Mouse (Mus musculus) heart, postnatal 4 days (tissue): Measurements from ENCODE around the gene Opcml. TPM values are rescaled to one million over a fixed set of nuclear protein-coding genes. Genes with fewer than 3 reads are reported as not detected.

Source experiments
- DNase-seq: peaks from one replicate; pipeline ENCODE4 v3.0.0; 2021
- total RNA-seq, 2 experiments: library from RNA; stranded (reverse); gene quantifications; 2 replicates each; pipeline ENCODE4 v1.2.3; 2021

Opcml gene
- total RNA-seq, 2 experiments from 2014 or later = 0.72 to 0.83 TPM

DNA sequence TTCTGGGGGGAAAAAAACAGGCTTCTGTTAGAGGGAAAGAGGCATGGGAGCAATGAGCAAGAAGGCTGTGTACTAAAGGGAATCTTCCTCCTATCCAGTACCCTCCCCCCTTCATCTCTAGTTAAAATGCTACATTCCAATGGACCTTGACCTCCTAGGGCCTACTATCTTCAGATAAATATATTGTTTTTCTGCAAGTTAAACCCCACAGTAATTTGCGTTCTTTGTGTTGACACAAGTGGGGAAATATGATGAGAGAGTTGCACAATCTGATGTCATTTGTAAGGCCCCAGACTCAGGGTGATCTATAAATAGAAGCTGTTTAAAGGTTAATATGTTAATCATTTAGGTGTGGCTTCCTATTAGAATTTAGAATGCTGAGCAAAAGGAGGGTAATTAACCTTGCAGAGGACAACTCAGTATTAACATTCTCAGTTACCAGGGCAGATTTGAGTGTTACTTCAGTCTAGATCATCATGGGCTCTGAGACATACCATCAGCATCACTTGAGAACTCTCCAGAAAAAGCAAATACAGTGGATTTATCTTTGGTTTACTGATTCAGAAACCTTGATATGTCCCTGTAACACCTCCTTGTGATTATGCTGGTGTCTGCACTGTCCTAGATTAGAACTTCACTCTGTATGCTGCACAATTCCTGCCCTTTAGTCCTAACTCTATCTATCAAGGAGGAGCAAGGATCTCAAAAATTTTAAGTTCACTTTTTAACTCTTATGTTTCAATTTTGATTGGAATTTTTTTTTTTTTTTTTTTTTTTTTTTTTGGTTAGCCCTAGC lies 762.0 kb downstream of the Opcml start:
- DNase-seq = no peak

DNA sequence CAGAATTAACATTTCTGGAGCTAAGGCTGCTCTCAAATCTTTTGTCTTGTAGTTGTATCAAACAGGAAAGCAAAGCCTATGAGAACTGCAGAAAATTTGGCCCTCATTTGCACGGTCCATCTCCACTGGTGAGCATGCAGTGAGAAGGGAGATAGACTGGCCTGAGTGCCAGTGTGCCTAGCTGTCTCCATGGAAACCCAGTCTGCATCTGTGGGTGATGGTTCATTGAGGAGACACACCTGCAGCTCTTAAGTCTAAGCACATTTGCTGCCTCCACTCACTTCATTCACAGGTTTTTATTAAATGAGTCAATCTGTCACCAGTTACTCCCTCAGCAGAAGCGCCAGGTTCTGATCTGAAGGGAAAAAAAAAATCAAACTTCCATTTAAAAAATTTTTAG lies 768.1 kb downstream of the Opcml start:
- DNase-seq = no peak

GRCm38 (mm10) chr9:28561761-28562160 lies 771.2 kb downstream of the Opcml start:
- no peak for DNase-seq

DNA sequence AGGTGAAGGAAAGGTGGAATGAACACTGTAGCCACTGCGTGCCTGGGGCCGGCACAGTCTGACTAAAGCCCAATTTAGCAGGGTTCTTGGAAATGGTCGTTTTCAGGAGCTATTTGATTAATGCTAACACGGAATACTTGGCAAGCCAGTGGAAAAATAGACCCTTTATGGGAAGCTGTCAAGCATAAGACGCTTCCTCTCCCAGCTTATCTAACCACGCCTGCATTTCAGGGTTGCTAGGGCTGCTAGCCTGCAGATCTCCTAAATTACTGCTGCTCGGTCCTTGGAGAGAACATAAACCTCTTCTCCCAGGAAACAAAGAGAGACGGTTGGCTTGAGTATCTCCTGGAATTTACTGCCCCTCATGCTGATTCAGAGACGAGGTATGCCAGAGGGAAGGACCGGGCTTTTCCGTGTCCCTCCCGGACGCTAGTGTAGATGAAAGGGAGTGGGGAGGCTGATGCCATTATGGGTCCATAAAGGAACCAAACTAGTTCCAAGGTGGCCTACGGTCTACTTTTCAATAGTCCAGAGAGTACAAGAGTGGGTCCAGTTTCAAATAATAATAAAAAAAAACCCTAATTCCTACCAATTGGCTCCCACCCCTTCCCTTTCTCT lies 772.6 kb downstream of the Opcml start:
- no peak for DNase-seq

- DNase-seq = no peak
Observed at GRCm38 (mm10) chr9:28569041-28569522, 778.5 kb downstream of the Opcml start.

GRCm38 (mm10) chr9:28569776-28570175 lies 779.2 kb downstream of the Opcml start:
- no peak for DNase-seq

GRCm38 (mm10) chr9:28571682-28572081 lies 781.1 kb downstream of the Opcml start:
- no peak for DNase-seq

GRCm38 (mm10) chr9:28572136-28572774 lies 781.7 kb downstream of the Opcml start:
- no peak for DNase-seq

GRCm38 (mm10) chr9:28578730-28579129 lies 788.2 kb downstream of the Opcml start:
- no peak for DNase-seq

DNA sequence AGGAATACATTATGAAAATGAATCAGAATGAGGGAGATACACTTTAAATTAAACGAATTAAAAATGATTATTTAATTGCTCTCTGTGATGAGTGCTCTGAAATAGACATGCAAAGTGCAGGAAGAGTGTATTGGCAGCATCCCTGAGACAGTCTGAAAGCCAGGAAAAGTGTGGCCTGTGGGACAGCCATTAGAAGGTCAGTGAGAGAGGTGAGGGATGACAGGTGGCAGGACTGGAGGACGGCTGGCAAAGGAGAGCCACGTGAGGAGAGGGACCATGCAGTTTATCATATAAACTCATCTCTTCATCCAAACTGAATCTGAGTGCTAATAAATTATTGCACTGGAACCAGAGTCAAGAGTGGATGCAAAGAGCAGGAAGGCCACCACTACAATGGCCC lies 796.7 kb downstream of the Opcml start:
- DNase-seq = no peak

DNA sequence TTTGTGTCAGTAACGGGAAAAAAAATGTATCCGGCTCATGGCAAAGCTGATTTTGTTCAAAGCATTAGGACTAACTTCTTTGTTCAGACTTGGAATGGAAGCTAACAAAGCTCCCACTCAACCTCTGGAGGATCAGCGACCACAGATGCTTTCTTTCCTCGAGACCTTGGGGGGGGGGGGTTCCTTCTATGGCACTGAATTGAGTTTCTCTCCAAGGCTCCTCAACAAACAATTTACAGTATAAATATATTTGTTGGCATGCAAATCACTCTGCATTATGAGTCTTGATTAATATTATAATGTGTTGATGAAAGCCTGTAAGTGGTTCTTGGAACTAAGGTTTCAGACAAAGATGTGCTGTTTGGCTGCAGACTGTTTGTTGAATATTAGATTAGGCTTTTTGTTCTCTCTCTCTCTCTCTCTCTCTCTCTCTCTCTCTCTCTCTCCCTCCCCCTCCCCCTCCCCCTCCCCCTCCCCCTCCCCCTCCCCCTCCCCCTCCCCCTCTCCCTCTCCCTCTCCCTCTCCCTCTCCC lies 797.3 kb downstream of the Opcml start:
- no peak for DNase-seq

DNA sequence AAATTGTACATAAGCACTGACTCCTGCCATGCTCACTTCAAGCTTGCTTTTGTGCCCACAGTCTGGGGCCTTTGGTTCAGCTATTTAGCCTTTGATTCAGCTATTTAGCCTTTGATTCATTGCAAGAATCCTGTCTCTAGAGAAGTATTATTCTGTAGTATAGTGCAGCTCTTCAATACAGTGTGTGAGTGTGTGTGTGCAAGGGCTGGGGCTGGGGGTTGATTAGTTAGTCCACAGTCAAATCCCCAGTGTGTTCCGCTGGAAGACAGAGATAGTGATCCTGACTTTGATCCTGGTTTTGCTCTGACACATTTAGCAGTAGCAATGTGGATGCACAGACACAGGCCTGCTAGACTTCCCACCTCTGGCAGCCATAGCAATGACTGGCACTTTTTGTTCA lies 797.9 kb downstream of the Opcml start:
- no peak for DNase-seq

DNA sequence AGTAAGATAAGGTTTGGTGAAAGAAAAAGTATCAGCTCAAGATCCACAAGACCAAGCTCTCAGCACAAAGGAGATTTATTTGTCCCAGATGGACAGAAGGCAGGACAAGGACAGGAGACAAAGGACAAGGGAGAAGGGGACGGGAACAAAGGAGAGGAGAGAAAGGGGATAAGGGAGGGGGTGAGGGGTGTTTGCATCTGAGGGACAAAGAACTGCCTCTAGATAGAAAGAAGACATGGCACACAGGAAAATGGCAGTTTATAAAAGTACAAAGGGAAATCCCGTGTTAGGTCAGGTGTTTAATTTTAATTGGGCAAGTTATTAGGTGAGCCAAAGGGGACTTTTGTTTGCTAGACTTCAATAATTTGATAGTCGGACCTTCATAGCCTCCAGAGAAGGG lies 801.6 kb downstream of the Opcml start:
- DNase-seq = no peak

- DNase-seq = no peak
Observed at GRCm38 (mm10) chr9:28595062-28595461, 804.5 kb downstream of the Opcml start.

DNA sequence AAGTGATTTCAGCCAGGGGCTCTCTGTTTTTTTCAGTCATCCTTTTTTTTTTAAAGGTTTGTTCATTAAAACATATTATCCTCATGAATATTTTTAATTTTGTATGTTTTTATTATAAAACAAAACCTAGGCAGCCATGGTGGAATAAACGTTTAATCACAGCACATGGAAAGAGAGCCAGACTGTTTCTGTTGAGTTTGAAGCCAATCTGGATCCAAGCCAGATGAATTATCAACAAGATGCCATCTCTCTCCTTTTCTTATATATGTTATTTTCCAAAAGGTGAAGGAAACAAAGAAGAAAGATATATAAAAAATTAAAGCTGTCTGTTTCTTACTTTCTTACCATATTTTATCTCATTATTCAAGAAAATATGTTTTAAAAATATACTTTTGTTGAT lies 815.0 kb downstream of the Opcml start:
- no peak for DNase-seq

DNA sequence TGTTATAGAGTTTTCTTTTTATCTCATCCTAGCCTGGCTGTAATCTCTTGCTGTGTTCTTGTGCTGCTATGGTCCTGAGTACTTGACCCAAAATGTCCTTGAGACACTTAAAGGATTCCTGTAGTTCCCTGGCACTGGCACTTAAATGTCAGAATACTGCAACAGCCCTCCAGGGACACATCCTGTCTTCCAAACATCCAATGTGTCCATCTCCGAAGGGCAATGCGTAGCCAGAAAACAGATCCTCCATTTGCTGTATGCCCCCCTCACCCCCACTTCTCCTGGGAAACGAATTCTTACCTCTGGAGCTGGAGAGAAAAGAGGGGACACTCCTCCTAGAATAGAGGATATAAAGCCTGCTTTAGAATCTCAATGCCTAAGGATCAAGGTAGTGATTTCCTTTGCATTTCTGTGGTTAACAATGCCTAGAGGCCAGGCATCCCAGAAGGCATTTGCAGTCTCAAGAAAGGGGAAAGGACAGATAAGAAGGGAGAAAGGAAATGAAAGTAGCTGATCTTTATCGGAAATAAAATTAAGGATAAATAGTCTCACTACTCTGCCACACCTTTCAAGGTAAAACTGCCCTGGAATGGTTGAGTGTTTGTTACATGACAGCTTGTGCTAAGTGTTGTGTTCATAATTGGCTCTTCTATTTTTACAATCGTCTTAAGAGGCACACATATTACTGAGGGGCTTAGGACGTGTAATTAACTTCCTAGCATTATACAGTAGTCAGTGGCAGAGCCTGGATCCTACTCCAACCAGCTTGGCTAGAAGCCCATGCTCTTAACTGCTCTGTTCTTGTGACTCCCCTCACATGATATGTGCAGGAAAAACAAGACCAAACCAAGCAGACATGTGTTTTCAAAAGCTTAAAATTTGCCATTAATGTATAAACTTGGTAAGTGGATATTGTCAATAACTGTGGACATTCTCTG lies 823.4 kb downstream of the Opcml start:
- no peak for DNase-seq

DNA sequence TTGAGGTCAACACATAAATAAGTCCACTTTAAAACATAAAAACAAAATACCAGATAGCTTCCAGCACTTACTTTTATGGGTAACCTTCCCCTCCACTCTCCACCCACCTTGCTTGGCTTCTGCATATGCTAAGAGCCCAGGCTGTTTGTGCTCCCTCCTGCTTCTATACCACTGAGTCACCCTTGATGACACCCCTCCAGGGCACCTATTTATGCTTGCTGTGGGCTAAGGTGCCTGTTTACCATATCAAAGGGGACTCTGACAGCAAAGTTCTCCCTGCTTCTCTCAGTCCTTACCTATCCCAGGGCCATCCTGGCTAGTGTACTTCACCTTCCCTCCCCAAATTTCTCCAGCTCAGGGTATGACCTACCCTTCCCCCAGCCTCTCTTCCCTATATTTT lies 824.9 kb downstream of the Opcml start:
- no peak for DNase-seq

GRCm38 (mm10) chr9:28617666-28618065 lies 827.1 kb downstream of the Opcml start:
- no peak for DNase-seq

- no peak for DNase-seq
Observed at GRCm38 (mm10) chr9:28618186-28618892, 827.8 kb downstream of the Opcml start.

DNA sequence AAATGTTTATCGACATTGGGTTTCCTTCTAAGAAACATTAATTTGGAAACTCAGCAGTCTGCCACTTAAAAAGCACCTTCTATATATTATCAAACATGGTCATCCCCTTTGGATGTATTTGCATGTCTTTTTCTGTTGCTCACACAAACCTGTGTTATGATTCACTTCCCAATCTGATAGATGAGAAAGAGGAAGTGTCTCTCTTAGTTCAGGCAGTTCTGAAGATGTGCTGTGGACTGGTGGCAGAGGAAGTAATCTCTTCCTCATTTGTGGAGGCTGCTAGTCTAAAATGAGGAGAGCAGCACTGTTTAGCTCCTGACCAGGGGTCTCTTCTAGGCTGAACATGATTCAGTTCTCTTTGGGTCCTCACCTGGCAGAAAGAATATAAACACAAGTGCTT lies 831.4 kb downstream of the Opcml start:
- DNase-seq = no peak

- no peak for DNase-seq
Observed at GRCm38 (mm10) chr9:28624870-28625269, 834.3 kb downstream of the Opcml start.

GRCm38 (mm10) chr9:28642766-28643165 lies 852.2 kb downstream of the Opcml start:
- DNase-seq = no peak
